Mouse (Mus musculus): ENCODE results near the gene Ptpn1. TPM values are rescaled to one million over a fixed set of nuclear protein-coding genes. Genes with fewer than 3 reads are reported as not detected.

Gene Ptpn1
- polyA plus RNA-seq, 1 experiment from 2014 or later, result 41.0 TPM

DNA sequence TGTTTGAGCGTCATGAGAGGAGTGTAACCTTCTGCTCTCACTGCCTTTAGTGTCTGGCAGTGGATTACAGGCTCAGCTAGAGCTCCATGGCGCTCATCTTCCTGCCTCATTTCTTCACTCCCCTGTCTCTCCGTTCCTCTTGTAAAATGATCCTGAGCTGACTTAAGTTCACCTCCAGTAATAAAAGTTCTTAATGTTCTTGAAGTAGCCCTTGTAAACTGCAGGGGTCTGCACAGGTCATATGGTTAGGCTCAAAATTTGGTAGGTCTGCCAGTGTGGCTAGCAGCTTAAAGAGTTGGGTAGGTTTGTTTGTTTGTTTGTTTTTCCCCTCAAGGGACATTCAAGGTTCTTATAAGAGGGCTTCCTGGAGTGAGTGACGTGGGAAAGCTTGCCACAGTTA is 7.3 kb downstream of the Ptpn1 start:
- no peaks in the 10 kb centered on the region for H3K9me3 ChIP-seq (ENCODE audit: control insufficient read depth, low read depth, low read length)
- H3K4me3 ChIP-seq (ENCODE audit: low read depth, low read length), result no peak overlapping the region
- H3K4me2 ChIP-seq (replicated peaks; ENCODE audit: low read depth, low read length), result no peak overlapping the region
- peaks cover 35% of the 10 kb centered on the region for H3K4me1 ChIP-seq (ENCODE audit: control insufficient read depth, insufficient read depth, low read length)
- WGBS, result 64% methylated on average over 4 of the region's 4 CpGs
- ATAC-seq (ENCODE audit: insufficient number of reproducible peaks, insufficient read depth, low FRiP score, low read depth), result no peak
- H3K27ac ChIP-seq (ENCODE audit: low read length), result no peak overlapping the region
- no peaks in the 10 kb centered on the region for H3K27me3 ChIP-seq (ENCODE audit: control insufficient read depth, insufficient read depth, low read length)
- no peak overlapping the region for H3K9ac ChIP-seq (replicated peaks; ENCODE audit: low read depth, low read length)
- H3K36me3 ChIP-seq (ENCODE audit: control insufficient read depth, insufficient read depth, low read length), result no peaks in the 10 kb centered on the region

DNA sequence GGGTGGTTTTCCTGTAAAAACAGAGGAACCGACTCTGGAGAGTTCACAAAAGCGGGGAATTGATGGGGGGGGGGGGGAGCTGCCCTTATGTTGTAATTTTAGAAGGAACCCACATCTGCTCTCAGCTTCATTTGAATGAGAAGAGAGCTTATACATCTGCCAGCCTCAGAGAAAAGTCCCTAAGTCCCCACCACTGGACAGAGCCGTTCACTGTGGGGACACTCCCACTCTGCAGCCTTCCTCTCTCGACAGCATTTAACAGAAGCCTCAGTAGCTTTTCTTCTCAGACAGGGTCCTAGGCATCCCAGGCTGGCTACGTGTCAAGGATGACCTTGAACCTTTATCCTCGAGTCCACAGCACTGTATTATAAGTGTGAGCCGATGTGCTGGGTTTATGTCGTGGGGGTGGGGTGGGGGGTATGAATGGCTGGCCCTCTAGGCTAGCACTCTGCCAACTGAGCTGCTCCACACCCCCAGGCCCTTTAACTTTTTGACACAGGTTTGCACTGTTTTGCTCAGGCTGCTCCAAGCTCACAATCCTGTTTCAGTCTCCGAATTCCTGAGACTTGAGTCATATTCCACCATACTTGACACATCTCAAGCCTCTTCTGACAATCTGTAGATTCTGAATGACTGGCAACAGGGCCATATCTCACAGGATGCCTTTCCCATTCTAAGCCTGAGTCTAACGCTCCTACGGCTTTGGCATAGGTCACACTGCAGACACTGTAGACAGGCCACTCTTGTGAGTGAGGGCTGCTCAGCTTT is 8.0 kb downstream of the Ptpn1 start:
- Histone ChIP-seq H3K27me3 (ENCODE audit: control insufficient read depth, insufficient read depth, low read length) (no peaks in the 10 kb centered on the region), H3K9me3 (ENCODE audit: control insufficient read depth, low read depth, low read length) (no peaks in the 10 kb centered on the region), H3K36me3 (ENCODE audit: control insufficient read depth, insufficient read depth, low read length) (no peaks in the 10 kb centered on the region), H3K27ac (ENCODE audit: low read length) (no peak overlapping the region), H3K4me1 (ENCODE audit: control insufficient read depth, insufficient read depth, low read length) (peaks cover 35% of the 10 kb centered on the region), H3K9ac (replicated peaks; ENCODE audit: low read depth, low read length) (no peak overlapping the region), H3K4me2 (replicated peaks; ENCODE audit: low read depth, low read length) (no peak overlapping the region), H3K4me3 (ENCODE audit: low read depth, low read length) (no peak overlapping the region)
- 63% methylated on average over 11 of the region's 11 CpGs for WGBS
- no peak for ATAC-seq (ENCODE audit: insufficient number of reproducible peaks, insufficient read depth, low FRiP score, low read depth)

DNA sequence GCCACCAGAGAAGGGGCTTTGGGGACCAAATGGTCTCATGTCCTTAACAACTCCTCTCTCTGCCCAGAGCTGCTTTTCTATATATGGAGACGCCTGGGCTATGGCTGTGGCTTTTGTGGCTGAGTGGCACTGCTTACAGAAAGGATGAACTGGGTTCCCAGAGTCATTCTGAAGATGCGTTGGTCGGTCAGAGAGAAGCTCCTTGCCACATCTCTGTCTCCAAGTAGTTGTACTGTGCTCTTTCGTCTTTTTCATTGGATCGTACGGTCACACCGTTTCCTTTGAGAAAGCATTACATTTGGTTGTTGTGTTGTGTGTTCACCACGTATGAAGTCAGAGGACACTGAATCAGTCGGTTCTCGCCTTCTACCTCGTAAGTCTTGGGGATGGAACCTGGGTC is 8.8 kb downstream of the Ptpn1 start:
- Histone ChIP-seq H3K4me2 (replicated peaks; ENCODE audit: low read depth, low read length) (no peak overlapping the region), H3K27me3 (ENCODE audit: control insufficient read depth, insufficient read depth, low read length) (no peaks in the 10 kb centered on the region), H3K27ac (ENCODE audit: low read length) (no peak overlapping the region), H3K9me3 (ENCODE audit: control insufficient read depth, low read depth, low read length) (no peaks in the 10 kb centered on the region), H3K9ac (replicated peaks; ENCODE audit: low read depth, low read length) (no peak overlapping the region), H3K4me3 (ENCODE audit: low read depth, low read length) (no peak overlapping the region), H3K4me1 (ENCODE audit: control insufficient read depth, insufficient read depth, low read length) (peaks cover 35% of the 10 kb centered on the region), H3K36me3 (ENCODE audit: control insufficient read depth, insufficient read depth, low read length) (no peaks in the 10 kb centered on the region; the same call in 1 of the 2 replicates)
- ATAC-seq (ENCODE audit: insufficient number of reproducible peaks, insufficient read depth, low FRiP score, low read depth), result no peak
- 91% methylated on average over 11 of the region's 11 CpGs for WGBS

DNA sequence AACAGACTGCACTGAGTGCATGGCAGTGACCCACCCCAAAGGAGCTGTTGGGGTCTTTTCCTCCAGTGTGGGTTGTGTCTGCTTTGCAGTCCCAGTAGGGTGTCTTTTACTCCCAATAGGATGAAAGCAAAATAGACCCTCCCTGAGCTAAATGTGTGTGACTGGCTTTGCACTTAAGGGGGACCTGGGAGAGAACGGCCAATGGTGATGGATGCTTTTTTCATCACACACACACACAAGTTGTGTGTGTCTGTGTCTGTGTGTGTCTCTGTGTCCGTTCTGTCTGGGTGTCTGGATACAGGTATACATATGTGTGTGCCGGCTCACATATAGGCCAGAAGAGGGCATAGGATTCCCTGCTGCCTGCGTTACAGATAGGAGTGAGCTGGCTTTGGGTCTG is 9.5 kb downstream of the Ptpn1 start:
- ATAC-seq (ENCODE audit: insufficient number of reproducible peaks, insufficient read depth, low FRiP score, low read depth), result no peak
- H3K9ac ChIP-seq (replicated peaks; ENCODE audit: low read depth, low read length), result no peak overlapping the region

DNA sequence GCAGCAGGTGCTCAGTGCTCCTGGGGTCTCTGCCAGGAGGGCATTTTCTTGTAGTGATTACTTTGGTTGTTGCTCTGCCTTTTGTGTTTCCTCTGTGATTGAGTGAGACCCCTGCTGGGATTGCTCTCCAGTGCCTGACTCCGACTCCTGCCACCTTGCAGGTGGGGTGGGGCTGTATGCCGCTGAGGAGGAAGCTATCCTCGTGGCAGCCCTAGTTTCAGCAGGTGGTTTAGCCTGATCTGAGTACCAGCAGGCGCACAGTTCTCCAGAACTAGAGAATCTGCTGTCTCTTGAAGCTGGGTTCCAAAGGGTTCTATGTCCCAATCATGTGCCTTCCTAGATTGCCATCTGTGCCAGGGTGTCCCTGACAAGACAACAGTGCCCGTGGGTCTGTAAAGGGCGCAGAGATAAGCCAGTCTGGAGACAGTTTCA is 9.9 kb downstream of the Ptpn1 start:
- 53% methylated on average over 6 of the region's 6 CpGs for WGBS
- H3K4me1 ChIP-seq (ENCODE audit: control insufficient read depth, insufficient read depth, low read length), result peaks cover 38% of the 10 kb centered on the region
- H3K9me3 ChIP-seq (ENCODE audit: control insufficient read depth, low read depth, low read length), result no peaks in the 10 kb centered on the region
- H3K4me2 ChIP-seq (replicated peaks; ENCODE audit: low read depth, low read length), result 0 out of 2 replicates have a peak overlapping the region, but pooled peaks have one; percentile 14
- ATAC-seq (ENCODE audit: insufficient number of reproducible peaks, insufficient read depth, low FRiP score, low read depth), result no peak
- peak overlapping the region; percentile 44; the same call in 1 of the 2 replicates for H3K27ac ChIP-seq (ENCODE audit: low read length)
- H3K4me3 ChIP-seq (ENCODE audit: low read depth, low read length), result no peak overlapping the region
- H3K27me3 ChIP-seq (ENCODE audit: control insufficient read depth, insufficient read depth, low read length), result no peaks in the 10 kb centered on the region
- H3K9ac ChIP-seq (replicated peaks; ENCODE audit: low read depth, low read length), result no peak overlapping the region
- H3K36me3 ChIP-seq (ENCODE audit: control insufficient read depth, insufficient read depth, low read length), result no peaks in the 10 kb centered on the region; the same call in 1 of the 2 replicates

More for the DNA sequence above, 9.5 kb downstream of the Ptpn1 start:
- Histone ChIP-seq H3K27me3 (ENCODE audit: control insufficient read depth, insufficient read depth, low read length) (no peaks in the 10 kb centered on the region), H3K4me1 (ENCODE audit: control insufficient read depth, insufficient read depth, low read length) (peaks cover 35% of the 10 kb centered on the region), H3K4me2 (replicated peaks; ENCODE audit: low read depth, low read length) (no peak overlapping the region), H3K27ac (ENCODE audit: low read length) (no peak overlapping the region), H3K36me3 (ENCODE audit: control insufficient read depth, insufficient read depth, low read length) (no peaks in the 10 kb centered on the region; the same call in 1 of the 2 replicates), H3K9me3 (ENCODE audit: control insufficient read depth, low read depth, low read length) (no peaks in the 10 kb centered on the region), H3K4me3 (ENCODE audit: low read depth, low read length) (no peak overlapping the region)
- WGBS, result 61% methylated on average over 4 of the region's 4 CpGs

DNA sequence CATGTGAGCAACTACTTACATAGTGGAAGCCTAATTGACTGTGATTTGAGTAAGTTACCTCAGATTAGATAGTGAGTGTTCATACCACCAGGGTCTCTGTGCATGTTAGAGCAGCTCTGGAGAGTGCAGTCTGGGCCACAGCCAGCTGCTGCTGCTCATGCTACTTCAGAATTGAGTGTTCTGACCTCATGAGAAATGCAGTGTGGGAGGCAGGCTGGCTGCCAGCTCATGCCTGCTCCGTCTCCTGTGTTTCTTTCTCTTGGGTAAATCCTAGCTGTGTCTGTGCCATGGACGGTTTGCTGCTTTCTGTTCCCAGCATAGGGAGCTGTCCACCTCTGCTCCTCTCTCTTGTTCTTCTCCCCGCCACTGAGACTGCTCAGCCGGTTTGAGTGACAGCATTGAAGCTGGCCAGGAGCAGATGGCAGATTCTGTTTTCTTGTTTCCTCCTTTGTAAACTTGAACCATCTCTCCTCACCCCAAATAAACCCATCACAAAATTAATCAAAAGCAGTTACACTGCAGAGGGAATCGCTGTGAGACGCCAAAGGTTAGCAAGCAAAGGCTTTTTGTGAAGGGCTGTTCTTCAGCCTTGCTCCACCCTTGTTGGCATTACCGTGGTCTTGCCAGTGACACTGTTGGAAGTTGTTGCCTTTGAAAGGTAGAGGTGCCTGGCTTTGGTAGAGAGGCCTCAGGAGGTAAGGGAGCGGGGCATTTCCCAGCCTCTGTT is 10.5 kb downstream of the Ptpn1 start:
- ATAC-seq (ENCODE audit: insufficient number of reproducible peaks, insufficient read depth, low FRiP score, low read depth), result peak; percentile 64; the same call in 1 of the 2 replicates
- H3K4me2 ChIP-seq (replicated peaks; ENCODE audit: low read depth, low read length), result 0 out of 2 replicates have a peak overlapping the region, but pooled peaks have one; percentile 14
- no peak overlapping the region for H3K4me3 ChIP-seq (ENCODE audit: low read depth, low read length)
- peaks cover 40% of the 10 kb centered on the region for H3K4me1 ChIP-seq (ENCODE audit: control insufficient read depth, insufficient read depth, low read length)
- no peaks in the 10 kb centered on the region; the same call in 1 of the 2 replicates for H3K36me3 ChIP-seq (ENCODE audit: control insufficient read depth, insufficient read depth, low read length)
- H3K27ac ChIP-seq (ENCODE audit: low read length), result peak overlapping the region; percentile 44
- H3K9me3 ChIP-seq (ENCODE audit: control insufficient read depth, low read depth, low read length), result no peaks in the 10 kb centered on the region
- H3K9ac ChIP-seq (replicated peaks; ENCODE audit: low read depth, low read length), result no peak overlapping the region
- H3K27me3 ChIP-seq (ENCODE audit: control insufficient read depth, insufficient read depth, low read length), result no peaks in the 10 kb centered on the region
- 25% methylated on average over 8 of the region's 8 CpGs for WGBS

DNA sequence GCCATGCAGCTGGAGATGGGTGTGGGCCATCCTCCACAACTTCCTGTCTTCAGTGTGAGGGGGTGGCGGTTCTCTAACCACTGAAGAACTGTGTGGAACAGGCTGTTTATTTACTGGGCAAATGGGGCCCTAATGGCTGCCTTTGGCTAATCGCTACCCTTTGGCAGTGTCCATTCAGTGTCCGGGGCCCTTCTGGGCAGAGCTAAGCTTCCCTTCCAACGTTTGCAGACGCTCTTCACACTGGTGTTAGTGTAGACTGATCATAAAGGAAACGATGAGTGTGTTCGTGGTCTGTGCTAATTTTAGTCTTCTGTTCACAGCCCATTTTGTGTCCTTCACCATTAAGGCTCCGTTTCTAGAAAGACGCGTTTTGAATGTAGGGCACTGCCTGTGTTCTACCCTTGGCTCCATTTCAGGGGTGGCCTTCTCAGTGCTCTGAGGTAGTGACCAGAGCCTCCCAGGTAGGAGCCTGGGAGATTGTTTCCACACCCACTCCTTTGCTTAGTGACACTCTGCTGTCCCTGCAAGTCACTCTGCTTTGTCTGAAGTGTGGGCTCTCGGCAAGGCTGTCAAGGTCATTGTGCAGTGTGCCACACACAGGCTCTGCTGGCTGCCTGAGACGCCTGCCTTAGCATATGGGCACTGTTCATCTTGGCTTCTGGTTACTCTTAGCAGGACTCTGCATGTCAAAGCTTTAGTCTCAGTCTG is 11.2 kb downstream of the Ptpn1 start:
- H3K27me3 ChIP-seq (ENCODE audit: control insufficient read depth, insufficient read depth, low read length), result no peaks in the 10 kb centered on the region
- H3K36me3 ChIP-seq (ENCODE audit: control insufficient read depth, insufficient read depth, low read length), result no peaks in the 10 kb centered on the region; the same call in 1 of the 2 replicates
- ATAC-seq (ENCODE audit: insufficient number of reproducible peaks, insufficient read depth, low FRiP score, low read depth), result no peak
- no peak overlapping the region for H3K9ac ChIP-seq (replicated peaks; ENCODE audit: low read depth, low read length)
- no peaks in the 10 kb centered on the region for H3K9me3 ChIP-seq (ENCODE audit: control insufficient read depth, low read depth, low read length)
- H3K4me1 ChIP-seq (ENCODE audit: control insufficient read depth, insufficient read depth, low read length), result peaks cover 46% of the 10 kb centered on the region
- 0 out of 2 replicates have a peak overlapping the region, but pooled peaks have one; percentile 7 for H3K4me2 ChIP-seq (replicated peaks; ENCODE audit: low read depth, low read length)
- 75% methylated on average over 12 of the region's 12 CpGs for WGBS
- H3K27ac ChIP-seq (ENCODE audit: low read length), result peak overlapping the region; percentile 44
- no peak overlapping the region for H3K4me3 ChIP-seq (ENCODE audit: low read depth, low read length)

DNA sequence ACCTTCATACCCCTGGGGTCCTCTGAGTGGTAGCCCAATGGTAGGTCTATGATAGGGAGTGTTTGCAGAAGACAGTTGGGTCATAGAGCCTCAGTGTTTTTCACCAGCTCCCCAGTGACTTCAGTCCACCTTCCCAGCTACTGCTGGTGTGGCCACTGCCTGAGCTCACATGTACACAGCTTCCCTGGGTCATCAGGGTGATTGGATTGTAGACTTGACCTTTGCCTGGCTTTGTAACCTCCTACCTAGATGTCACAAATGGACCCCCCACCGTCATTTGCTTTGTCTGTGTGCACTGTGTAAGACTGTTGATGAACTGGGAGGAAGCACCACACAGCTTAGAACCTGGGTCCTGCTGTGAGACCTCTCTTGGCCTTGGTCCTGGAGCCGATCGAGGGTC is 12.3 kb downstream of the Ptpn1 start:
- Histone ChIP-seq H3K9me3 (ENCODE audit: control insufficient read depth, low read depth, low read length) (no peaks in the 10 kb centered on the region), H3K4me3 (ENCODE audit: low read depth, low read length) (no peak overlapping the region), H3K36me3 (ENCODE audit: control insufficient read depth, insufficient read depth, low read length) (no peaks in the 10 kb centered on the region; the same call in 1 of the 2 replicates), H3K4me1 (ENCODE audit: control insufficient read depth, insufficient read depth, low read length) (peaks cover 44% of the 10 kb centered on the region), H3K27me3 (ENCODE audit: control insufficient read depth, insufficient read depth, low read length) (no peaks in the 10 kb centered on the region), H3K27ac (ENCODE audit: low read length) (no peak overlapping the region), H3K4me2 (replicated peaks; ENCODE audit: low read depth, low read length) (no peak overlapping the region), H3K9ac (replicated peaks; ENCODE audit: low read depth, low read length) (no peak overlapping the region)
- WGBS, result 84% methylated on average over 3 of the region's 3 CpGs
- no peak for ATAC-seq (ENCODE audit: insufficient number of reproducible peaks, insufficient read depth, low FRiP score, low read depth)

Data from stomach, embryonic 14.5 days (tissue).